Mouse (Mus musculus) heart, adult 2 months (tissue): ENCODE data around the gene Upk3a.

Experiments
- CTCF ChIP-seq: fragments of 200-600 bp; IDR thresholded peaks from 2 replicates; pipeline ENCODE4 v1.8.1; 2022; ENCODE audit warnings: antibody characterized with exemption, mild to moderate bottlenecking, moderate library complexity
- POLR2A ChIP-seq: fragments of 200-500 bp; IDR thresholded peaks from 2 replicates; pipeline ENCODE4 v1.6.1; 2011; ENCODE audit warnings: mild to moderate bottlenecking, low read depth, low read length, control low read depth; ENCODE audit not compliant: insufficient read depth

- TF ChIP-seq POLR2A (no peak), CTCF (no peak)
These were observed 19.0 kb upstream of the Upk3a start for GRCm38 (mm10) chr15:84997768-84998454.
